Mouse (Mus musculus): ENCODE data around the gene Sobp. TPM values are rescaled to one million over a fixed set of nuclear protein-coding genes. Genes with fewer than 3 reads are reported as not detected.

The Sobp gene
- total RNA-seq, 2 experiments from 2014 or later = not detected

- ATAC-seq (replicated peaks; ENCODE audit: low FRiP score, poor library complexity, severe bottlenecking) = no peak
Measured at GRCm38 (mm10) chr10:43162318-43162717, 12.0 kb downstream of the Sobp start.

GRCm38 (mm10) chr10:43159333-43159732 lies 15.0 kb downstream of the Sobp start:
- no peak for ATAC-seq (replicated peaks; ENCODE audit: low FRiP score, poor library complexity, severe bottlenecking)

GRCm38 (mm10) chr10:43158917-43159316 lies 15.4 kb downstream of the Sobp start:
- no peak for ATAC-seq (replicated peaks; ENCODE audit: low FRiP score, poor library complexity, severe bottlenecking)

GRCm38 (mm10) chr10:43155046-43155560 lies 19.2 kb downstream of the Sobp start:
- ATAC-seq (replicated peaks; ENCODE audit: low FRiP score, poor library complexity, severe bottlenecking) = no peak

- no peak for ATAC-seq (replicated peaks; ENCODE audit: low FRiP score, poor library complexity, severe bottlenecking)
Measured at GRCm38 (mm10) chr10:43152643-43153042, 21.7 kb downstream of the Sobp start.

- ATAC-seq (replicated peaks; ENCODE audit: low FRiP score, poor library complexity, severe bottlenecking) = no peak
Measured at GRCm38 (mm10) chr10:43148456-43148855, 25.9 kb downstream of the Sobp start.

GRCm38 (mm10) chr10:43143173-43143572 lies 31.2 kb downstream of the Sobp start:
- ATAC-seq (replicated peaks; ENCODE audit: low FRiP score, poor library complexity, severe bottlenecking) = no peak

GRCm38 (mm10) chr10:43134027-43134426 lies 40.3 kb downstream of the Sobp start:
- ATAC-seq (replicated peaks; ENCODE audit: low FRiP score, poor library complexity, severe bottlenecking) = no peak

GRCm38 (mm10) chr10:43128750-43129149 lies 45.6 kb downstream of the Sobp start:
- ATAC-seq (replicated peaks; ENCODE audit: low FRiP score, poor library complexity, severe bottlenecking) = no peak

GRCm38 (mm10) chr10:43124561-43124960 lies 49.8 kb downstream of the Sobp start:
- ATAC-seq (replicated peaks; ENCODE audit: low FRiP score, poor library complexity, severe bottlenecking) = no peak

GRCm38 (mm10) chr10:43124156-43124555 lies 50.2 kb downstream of the Sobp start:
- no peak for ATAC-seq (replicated peaks; ENCODE audit: low FRiP score, poor library complexity, severe bottlenecking)

GRCm38 (mm10) chr10:43123422-43123821 lies 50.9 kb downstream of the Sobp start:
- no peak for ATAC-seq (replicated peaks; ENCODE audit: low FRiP score, poor library complexity, severe bottlenecking)

GRCm38 (mm10) chr10:43120688-43121450 lies 53.5 kb downstream of the Sobp start:
- ATAC-seq (replicated peaks; ENCODE audit: low FRiP score, poor library complexity, severe bottlenecking) = no peak

- ATAC-seq (replicated peaks; ENCODE audit: low FRiP score, poor library complexity, severe bottlenecking) = no peak
Measured at GRCm38 (mm10) chr10:43116083-43116927, 58.0 kb downstream of the Sobp start.

- no peak for ATAC-seq (replicated peaks; ENCODE audit: low FRiP score, poor library complexity, severe bottlenecking)
Measured at GRCm38 (mm10) chr10:43112296-43112695, 62.0 kb downstream of the Sobp start.

GRCm38 (mm10) chr10:43106616-43107015 lies 67.7 kb downstream of the Sobp start:
- no peak for ATAC-seq (replicated peaks; ENCODE audit: low FRiP score, poor library complexity, severe bottlenecking)

GRCm38 (mm10) chr10:43106196-43106595 lies 68.1 kb downstream of the Sobp start:
- ATAC-seq (replicated peaks; ENCODE audit: low FRiP score, poor library complexity, severe bottlenecking) = no peak

GRCm38 (mm10) chr10:43100513-43100912 lies 73.8 kb downstream of the Sobp start:
- ATAC-seq (replicated peaks; ENCODE audit: low FRiP score, poor library complexity, severe bottlenecking) = no peak

- no peak for ATAC-seq (replicated peaks; ENCODE audit: low FRiP score, poor library complexity, severe bottlenecking)
Measured at GRCm38 (mm10) chr10:43099229-43099628, 75.1 kb downstream of the Sobp start.

- ATAC-seq (replicated peaks; ENCODE audit: low FRiP score, poor library complexity, severe bottlenecking) = no peak
Measured at GRCm38 (mm10) chr10:43097755-43098154, 76.6 kb downstream of the Sobp start.

GRCm38 (mm10) chr10:43096614-43097013 lies 77.7 kb downstream of the Sobp start:
- no peak for ATAC-seq (replicated peaks; ENCODE audit: low FRiP score, poor library complexity, severe bottlenecking)
